In genomic region chr4:59547136-59547889, GRCm38 (mm10) we compare ENCODE assay signal across 8 mouse cellular contexts. TPM values are rescaled to one million over a fixed set of nuclear protein-coding genes. Genes with fewer than 3 reads are reported as not detected.
DNase-seq lines count a peak whose midpoint lies in the region; ATAC-seq and TF ChIP-seq lines count a peak whose summit lies in the region.

No protein-coding gene starts in this region.

- peak overlapping the region; percentile 68 for H3K4me2 ChIP-seq in kidney, embryonic 16.5 days (replicated peaks; ENCODE audit: low read depth, low read length)
- peak overlapping the region; percentile 66; the same call in 1 of the 2 replicates for H3K4me2 ChIP-seq in midbrain, embryonic 11.5 days

- H3K9me3 ChIP-seq in forebrain, embryonic 10.5 days, result no peaks in the 10 kb centered on the region
- H3K9me3 ChIP-seq in kidney, embryonic 16.5 days (ENCODE audit: low read length), result no peaks in the 10 kb centered on the region
- H3K9me3 ChIP-seq in midbrain, embryonic 11.5 days (ENCODE audit: control insufficient read depth, low read length), result no peaks in the 10 kb centered on the region

- H3K9ac ChIP-seq in kidney, embryonic 16.5 days (replicated peaks; ENCODE audit: low read length), result peak overlapping the region; percentile 57
- no peak overlapping the region for H3K9ac ChIP-seq in midbrain, embryonic 11.5 days (ENCODE audit: low read length)

- WGBS in forebrain, embryonic 10.5 days, result 27% methylated on average over 11 of the region's 11 CpGs
- WGBS in kidney, embryonic 16.5 days, result 10% methylated on average over 11 of the region's 11 CpGs
- WGBS in midbrain, embryonic 11.5 days, result 32% methylated on average over 11 of the region's 11 CpGs
- WGBS in thymus, adult 2 months, result 11% methylated on average over 11 of the region's 11 CpGs

- DNase-seq in adrenal gland, adult (ENCODE audit: inconsistent age in 2 of 2, low spot score in 1 of 2), result peak; percentile 34 to 77
- DNase-seq in adrenal gland, adult 8-10 months, result no peak
- peak; percentile 20 for DNase-seq in R1 (ENCODE audit: low read depth, low spot score)
- DNase-seq in forebrain, embryonic 10.5 days (ENCODE audit: extremely low spot score, low spot score), result no peak
- peak; percentile 92 for DNase-seq in midbrain, embryonic 11.5 days (ENCODE audit: low spot score, missing footprints)
- peak; percentile 59 for DNase-seq in thymus, adult 2 months
- no peak for DNase-seq in right cerebral cortex, adult 18-20 months

- TF ChIP-seq POLR2A in thymus, adult 2 months (IDR thresholded peaks at IDR 0.05; ENCODE audit: control insufficient read depth, extremely low read depth, insufficient read depth, low read length, poor library complexity), result no peak

- no peak for ATAC-seq in kidney, embryonic 16.5 days (ENCODE audit: low FRiP score, low TSS enrichment)
- ATAC-seq in midbrain, embryonic 11.5 days (ENCODE audit: low FRiP score), result no peak

- no peaks in the 10 kb centered on the region for H3K36me3 ChIP-seq in forebrain, embryonic 10.5 days (replicated peaks)
- H3K36me3 ChIP-seq in kidney, embryonic 16.5 days (ENCODE audit: insufficient read depth, low read length), result no peaks in the 10 kb centered on the region
- H3K36me3 ChIP-seq in midbrain, embryonic 11.5 days (ENCODE audit: control insufficient read depth, insufficient read depth, low read length), result no peaks in the 10 kb centered on the region
- no peaks in the 10 kb centered on the region for H3K36me3 ChIP-seq in thymus, adult 2 months (ENCODE audit: control insufficient read depth, insufficient read depth, low read length)

- H3K27me3 ChIP-seq in forebrain, embryonic 10.5 days (ENCODE audit: poor library complexity, severe bottlenecking), result peaks cover 21% of the 10 kb centered on the region
- no peaks in the 10 kb centered on the region for H3K27me3 ChIP-seq in kidney, embryonic 16.5 days (ENCODE audit: insufficient read depth, low read length)
- H3K27me3 ChIP-seq in midbrain, embryonic 11.5 days (ENCODE audit: control insufficient read depth, insufficient read depth, low read length), result 0 out of 2 replicates have a peak, but pooled peaks cover 2% of the 10 kb centered on the region
- H3K27me3 ChIP-seq in thymus, adult 2 months (ENCODE audit: control insufficient read depth, insufficient read depth, low read length), result no peaks in the 10 kb centered on the region

- peaks cover 26% of the 10 kb centered on the region for H3K4me1 ChIP-seq in forebrain, embryonic 10.5 days
- peaks cover 25% of the 10 kb centered on the region for H3K4me1 ChIP-seq in kidney, embryonic 16.5 days (ENCODE audit: insufficient read depth, low read length)
- no peaks in the 10 kb centered on the region for H3K4me1 ChIP-seq in midbrain, embryonic 11.5 days (ENCODE audit: control insufficient read depth, insufficient read depth, low read length)
- peaks cover 2% of the 10 kb centered on the region for H3K4me1 ChIP-seq in thymus, adult 2 months (replicated peaks; ENCODE audit: control insufficient read depth, insufficient read depth, low read length)

- H3K4me3 ChIP-seq in forebrain, embryonic 10.5 days, result peak overlapping the region; percentile 81
- peak overlapping the region; percentile 98 for H3K4me3 ChIP-seq in kidney, embryonic 16.5 days (ENCODE audit: low read length)
- peak overlapping the region; percentile 60; the same call in 1 of the 2 replicates for H3K4me3 ChIP-seq in midbrain, embryonic 11.5 days (ENCODE audit: low read depth, low read length)
- 0 out of 2 replicates have a peak overlapping the region, but pooled peaks have one; percentile 10 for H3K4me3 ChIP-seq in thymus, adult 2 months (ENCODE audit: control insufficient read depth, insufficient read depth, low read length)

- H3K27ac ChIP-seq in forebrain, embryonic 10.5 days, result no peak overlapping the region
- H3K27ac ChIP-seq in kidney, embryonic 16.5 days (ENCODE audit: low read length), result peak overlapping the region; percentile 70
- H3K27ac ChIP-seq in midbrain, embryonic 11.5 days (ENCODE audit: low read depth, low read length), result no peak overlapping the region
- no peak overlapping the region; the same call in 1 of the 2 replicates for H3K27ac ChIP-seq in thymus, adult 2 months (ENCODE audit: control insufficient read depth, insufficient read depth, low read length)

- TF ChIP-seq CTCF in thymus, adult 2 months (IDR thresholded peaks at IDR 0.05; ENCODE audit: borderline replicate concordance, control insufficient read depth, extremely low read depth, insufficient read depth, low read length, poor library complexity), result no peak

RNA-seq across cellular contexts. Expression of gene Ptbp3, which starts 1.9 kb away (rescaled TPM):
- 100 to 1,000 TPM in 3 of 4 experiments, 10 to 100 TPM in 1; 89.8 to 110 (median 102) TPM for total RNA-seq in adrenal gland, adult 8-10 months (2022)
- 24.8 and 26.9 TPM in 2 replicates for polyA plus RNA-seq in forebrain, embryonic 10.5 days (2016; fragmentation: Nextera tagmentation; extraction: Ambion mirVana)
- 68.0 and 74.3 TPM in 2 replicates for polyA plus RNA-seq in kidney, embryonic 16.5 days (2015; fragmentation: Nextera tagmentation; extraction: Ambion mirVana)
- polyA plus RNA-seq in midbrain, embryonic 11.5 days (2014; fragmentation: Nextera tagmentation; extraction: Ambion mirVana), result 29.6 and 31.1 TPM in 2 replicates
- 90.4 and 107 TPM in 2 replicates for polyA plus RNA-seq in thymus, adult 2 months (2012; rRNA removed)

RNA-seq across cellular contexts. Expression of gene Hsdl2, which starts 34.0 kb away (rescaled TPM):
- 10 to 100 TPM; 63.8 to 85.7 (median 71.5) TPM for total RNA-seq in adrenal gland, adult 8-10 months (2022)
- polyA plus RNA-seq in forebrain, embryonic 10.5 days (2016; fragmentation: Nextera tagmentation; extraction: Ambion mirVana), result 18.6 and 18.8 TPM in 2 replicates
- 25.5 and 29.3 TPM in 2 replicates for polyA plus RNA-seq in kidney, embryonic 16.5 days (2015; fragmentation: Nextera tagmentation; extraction: Ambion mirVana)
- 30.6 and 34.2 TPM in 2 replicates for polyA plus RNA-seq in midbrain, embryonic 11.5 days (2014; fragmentation: Nextera tagmentation; extraction: Ambion mirVana)
- 14.3 and 22.2 TPM in 2 replicates for polyA plus RNA-seq in thymus, adult 2 months (2012; rRNA removed)

Comparison
In these comparisons a context has a peak if more than half of its experiments do, and no peak if none do; other contexts are left out.
1. DNase-seq: peak in adrenal gland, adult (2 of 2), R1 (single experiment), midbrain, embryonic 11.5 days (single experiment) and thymus, adult 2 months (single experiment); none in adrenal gland, adult 8-10 months (single experiment), forebrain, embryonic 10.5 days (single experiment) and right cerebral cortex, adult 18-20 months (single experiment).
2. H3K4me3 ChIP-seq: peak in every context shown above with its lines; median percentile 98 in kidney, embryonic 16.5 days; 81 in forebrain, embryonic 10.5 days; 60 in midbrain, embryonic 11.5 days; 10 in thymus, adult 2 months.